Mouse (Mus musculus) cortical plate, adult 2 months (tissue): ENCODE measurements at regions not wholly inside any gene's neighbourhood (a gene's known extent, or its start where the extent isn't known, plus 50 kb on each side); places are given as distances from the start of the nearest gene placed in this dataset.

Experiments
- H3K27ac ChIP-seq: fragments of 200-500 bp; 2 replicates; pipeline ENCODE4 v1.5.1; 2012; ENCODE audit warnings: low read length, control low read depth, inconsistent platforms; ENCODE audit not compliant: insufficient read depth
- H3K4me1 ChIP-seq: fragments of 200-500 bp; 2 replicates; pipeline ENCODE4 v1.6.1; 2011; ENCODE audit warnings: low read length; ENCODE audit not compliant: control insufficient read depth, insufficient read depth
- H3K4me3 ChIP-seq: fragments of 200-500 bp; 2 replicates; pipeline ENCODE4 v1.5.1; 2011; ENCODE audit warnings: mild to moderate bottlenecking, low read length, control low read depth; ENCODE audit not compliant: insufficient read depth
- CTCF ChIP-seq: fragments of 200-500 bp; IDR thresholded peaks from 2 replicates; pipeline ENCODE4 v1.5.1; 2011; ENCODE audit warnings: mild to moderate bottlenecking, control low read depth, low read length; ENCODE audit not compliant: insufficient read depth; ENCODE audit errors: extremely low read depth
- POLR2A ChIP-seq: fragments of 200-500 bp; IDR thresholded peaks from 2 replicates; pipeline ENCODE4 v1.6.1; 2011; ENCODE audit warnings: mild to moderate bottlenecking, low read length, control low read depth; ENCODE audit not compliant: insufficient read depth; ENCODE audit errors: extremely low read depth

DNA sequence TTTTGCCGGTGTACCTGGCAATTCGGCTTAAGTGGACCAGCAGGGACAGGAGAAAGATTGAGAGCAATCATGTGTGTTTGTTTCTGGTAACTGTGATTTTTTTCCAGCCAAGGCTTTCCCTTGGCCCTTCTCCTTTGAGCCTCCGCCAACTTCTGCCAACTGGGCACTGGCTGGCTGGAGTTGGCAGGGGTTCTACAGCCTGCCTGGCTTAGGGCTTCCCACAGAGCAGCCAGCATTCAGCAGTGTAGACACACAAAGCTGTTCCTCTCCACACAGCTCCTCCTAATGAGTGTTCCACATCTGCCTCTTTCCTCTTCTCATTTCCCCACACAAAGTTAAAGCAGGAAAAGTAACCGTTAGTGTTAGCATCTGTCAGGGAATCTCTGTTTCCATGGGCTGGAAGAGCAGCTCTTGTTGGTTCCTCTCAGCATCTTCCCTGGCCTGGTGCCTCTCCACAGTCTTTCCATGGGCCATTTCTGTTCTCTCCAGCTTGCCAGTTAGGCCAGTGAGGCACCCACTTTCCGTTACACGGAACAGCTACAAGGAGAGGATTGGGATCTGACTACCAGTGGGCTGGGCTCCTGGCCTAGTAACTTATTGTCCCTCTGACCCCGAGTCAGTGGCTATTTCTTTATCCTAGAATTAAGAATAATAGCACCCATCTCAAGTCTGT, 68.0 kb upstream of the Rbm24 start:
- TF ChIP-seq POLR2A (no peak), CTCF (no peak)
- Histone ChIP-seq H3K27ac (no peak overlapping the region), H3K4me1 (peaks cover 3% of the 10 kb centered on the region), H3K4me3 (no peak overlapping the region)

GRCm38 (mm10) chr13:46355306-46355705, 62.9 kb upstream of the Rbm24 start:
- Histone ChIP-seq H3K4me3 (no peak overlapping the region), H3K4me1 (no peaks in the 10 kb centered on the region), H3K27ac (no peak overlapping the region)
- TF ChIP-seq POLR2A (no peak), CTCF (no peak)

DNA sequence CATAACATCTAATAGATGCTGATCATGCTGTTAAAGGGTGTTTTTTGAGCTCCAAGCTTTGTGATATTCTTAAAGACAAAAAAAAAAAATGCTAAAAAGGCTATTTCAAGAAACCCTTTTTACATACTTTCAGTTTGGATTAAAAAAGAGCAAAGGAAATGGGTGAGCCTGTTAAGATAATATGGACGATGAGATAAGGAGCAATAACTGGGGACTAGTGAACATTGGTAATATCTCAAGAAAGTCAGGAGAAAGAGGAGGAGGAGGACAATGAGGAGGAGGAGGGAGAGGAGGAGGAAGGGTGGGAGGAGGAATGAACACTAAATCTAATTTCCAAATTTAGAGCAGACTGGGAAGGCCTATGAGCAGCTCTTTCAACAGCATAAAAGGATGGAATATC, 62.3 kb upstream of the Rbm24 start:
- TF ChIP-seq POLR2A (no peak), CTCF (no peak)
- Histone ChIP-seq H3K27ac (no peak overlapping the region), H3K4me3 (no peak overlapping the region), H3K4me1 (no peaks in the 10 kb centered on the region)

DNA sequence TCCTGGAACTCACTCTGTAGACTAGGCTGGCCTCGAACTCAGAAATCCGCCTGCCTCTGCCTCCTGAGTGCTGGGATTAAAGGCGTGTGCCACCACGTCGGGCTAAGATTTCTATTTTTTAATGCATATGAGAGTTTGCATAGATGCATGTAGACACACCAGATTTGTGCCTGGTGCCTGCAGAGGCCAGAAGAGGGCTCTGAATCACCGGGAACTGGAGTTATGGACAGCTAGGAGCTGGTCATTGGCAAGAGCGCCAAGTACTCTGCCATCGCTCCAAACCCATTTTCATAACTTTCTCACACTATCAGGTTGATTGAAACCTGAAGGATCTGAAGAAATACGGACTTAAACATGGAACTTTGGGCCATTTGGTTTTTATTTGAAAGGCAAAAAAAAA, 61.2 kb upstream of the Rbm24 start:
- no peak overlapping the region for H3K27ac ChIP-seq
- TF ChIP-seq POLR2A = no peak
- TF ChIP-seq CTCF = peak; percentile 26; the same call in 1 of the 2 replicates
- H3K4me1 ChIP-seq = no peaks in the 10 kb centered on the region; the same call in 1 of the 2 replicates
- no peak overlapping the region for H3K4me3 ChIP-seq

DNA sequence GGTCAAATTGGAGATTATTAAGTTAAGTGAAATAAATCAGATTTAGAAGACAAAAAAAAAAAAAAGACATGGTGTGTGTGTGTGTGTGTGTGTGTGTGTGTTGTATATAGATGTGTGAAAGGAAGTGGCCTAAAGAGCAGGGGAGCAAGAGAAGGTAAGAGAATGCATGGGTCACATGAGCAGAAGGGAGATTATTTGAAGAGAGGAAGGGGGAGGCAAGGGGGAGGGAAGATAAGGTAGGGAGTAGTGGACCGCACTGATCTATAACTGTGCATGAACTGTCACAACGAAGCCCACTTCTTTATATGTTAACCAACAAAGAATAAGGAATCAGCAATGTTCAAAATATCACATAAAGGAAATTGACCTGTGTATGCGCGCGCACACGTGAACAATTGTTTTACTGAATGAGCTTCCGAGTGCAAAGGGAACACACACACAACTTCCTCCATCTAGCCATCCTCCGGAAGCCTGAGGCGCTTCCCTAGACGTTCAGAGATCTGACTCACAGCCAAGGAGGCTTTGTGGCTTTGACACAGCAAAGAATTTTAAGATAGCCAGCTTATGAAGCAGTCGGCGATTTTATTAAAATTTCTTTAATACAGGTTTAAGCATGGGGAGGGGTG, 57.6 kb upstream of the Rbm24 start:
- Histone ChIP-seq H3K4me1 (peaks cover 5% of the 10 kb centered on the region), H3K27ac (no peak overlapping the region), H3K4me3 (no peak overlapping the region)
- TF ChIP-seq POLR2A (no peak), CTCF (no peak)

- H3K4me3 ChIP-seq = no peak overlapping the region
- TF ChIP-seq CTCF = no peak
- no peak for TF ChIP-seq POLR2A
- 0 out of 2 replicates have a peak overlapping the region, but pooled peaks have one; percentile 14 for H3K27ac ChIP-seq
- H3K4me1 ChIP-seq = peaks cover 5% of the 10 kb centered on the region
These were observed 54.6 kb upstream of the Rbm24 start for GRCm38 (mm10) chr13:46363456-46364201.

DNA sequence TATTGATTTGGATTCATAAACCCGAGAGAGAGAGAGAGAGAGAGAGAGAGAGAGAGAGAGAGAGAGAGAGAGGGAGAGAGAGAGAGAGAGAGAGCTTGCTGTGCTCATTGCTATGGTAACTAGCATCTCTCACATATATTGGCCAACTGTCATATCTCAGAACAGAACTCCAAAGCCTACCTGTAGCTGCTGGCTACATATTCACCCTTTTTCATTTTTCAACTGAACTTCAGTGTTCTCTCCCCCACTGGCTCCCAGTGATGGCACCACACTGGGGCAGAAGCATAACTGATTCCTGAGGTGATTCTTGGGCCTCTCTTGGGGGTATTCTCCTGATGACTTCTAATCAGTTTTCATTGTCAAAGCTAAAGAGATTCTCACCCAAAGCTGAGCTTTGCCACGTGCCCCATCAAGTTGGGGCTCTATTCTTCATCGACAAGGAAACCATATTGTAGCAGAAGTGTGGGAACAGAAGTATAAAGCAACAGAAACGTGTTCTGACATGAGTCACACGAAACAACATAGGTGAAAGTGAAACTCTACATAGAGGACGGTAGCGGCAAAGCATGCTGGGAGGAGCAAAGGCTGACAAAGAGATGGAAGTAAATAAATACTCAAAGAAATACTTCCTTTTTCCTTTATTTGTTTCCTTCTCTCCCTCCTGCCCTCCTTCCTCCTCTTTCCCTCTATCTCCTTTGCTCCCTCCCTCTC, 53.9 kb upstream of the Rbm24 start:
- H3K4me3 ChIP-seq = no peak overlapping the region
- peaks cover 5% of the 10 kb centered on the region for H3K4me1 ChIP-seq
- peak overlapping the region; percentile 6; the same call in 1 of the 2 replicates for H3K27ac ChIP-seq
- TF ChIP-seq CTCF (no peak), POLR2A (no peak)

GRCm38 (mm10) chr13:46365292-46365691, 52.9 kb upstream of the Rbm24 start:
- Histone ChIP-seq H3K4me1 (peaks cover 5% of the 10 kb centered on the region), H3K27ac (no peak overlapping the region), H3K4me3 (no peak overlapping the region)
- no peak for TF ChIP-seq POLR2A
- TF ChIP-seq CTCF = no peak
